Mouse (Mus musculus): ENCODE results near the gene Ptf1a. TPM values are rescaled to one million over a fixed set of nuclear protein-coding genes. Genes with fewer than 3 reads are reported as not detected.

The Ptf1a gene
- total RNA-seq, 1 experiment from 2014 or later, result not detected

GRCm38 (mm10) chr2:19452531-19453055 lies 7.1 kb downstream of the Ptf1a start:
- DNase-seq, result no peak

- no peak for DNase-seq
Measured at GRCm38 (mm10) chr2:19455228-19455627, 9.8 kb downstream of the Ptf1a start.

- DNase-seq, result no peak
Measured at GRCm38 (mm10) chr2:19455857-19456482, 10.5 kb downstream of the Ptf1a start.

GRCm38 (mm10) chr2:19458785-19459184 lies 13.3 kb downstream of the Ptf1a start:
- no peak for DNase-seq

- DNase-seq, result no peak
Measured at GRCm38 (mm10) chr2:19461940-19462339, 16.5 kb downstream of the Ptf1a start.

GRCm38 (mm10) chr2:19490262-19490661 lies 44.8 kb downstream of the Ptf1a start:
- no peak for DNase-seq

Other genes starting within 250 kb of the Ptf1a start
- not detected in 2 replicates for gene Armc3, start 246.4 kb upstream of the Ptf1a start, total RNA-seq (2021)
- 29.9 and 31.1 TPM in 2 replicates for gene Msrb2, start 74.2 kb upstream of the Ptf1a start, total RNA-seq (2021)
- gene 4921504E06Rik, start 108.3 kb downstream of the Ptf1a start, total RNA-seq (2021), result not detected in 2 replicates
- 7.8 and 10.7 TPM in 2 replicates for gene Otud1, start 212.1 kb downstream of the Ptf1a start, total RNA-seq (2021)